Mouse (Mus musculus) liver, embryonic 11.5 days (tissue): Measurements from ENCODE around the gene Drd3. TPM values are rescaled to one million over a fixed set of nuclear protein-coding genes. Genes with fewer than 3 reads are reported as not detected.

Experiments used
- ATAC-seq: fragments of 200-750 bp; cut with Nextera tagmentation; replicated peaks from 2 replicates; pipeline ENCODE4 v1.8.0; 2017; ENCODE audit warnings: moderate number of reproducible peaks, mild to moderate bottlenecking, moderate TSS enrichment, moderate library complexity; ENCODE audit not compliant: low FRiP score
- DNase-seq: peaks from one replicate; pipeline ENCODE4 v3.0.0-alpha.2; 2017; ENCODE audit warnings: low spot score
- H3K27ac ChIP-seq: fragments of 300-500 bp; sonication (generic); 2 replicates; pipeline ENCODE4 v1.5.1; 2014; ENCODE audit warnings: mild to moderate bottlenecking, low read depth, low read length, control low read depth
- H3K27me3 ChIP-seq: fragments of 300-500 bp; sonication (generic); replicated peaks from 2 replicates; pipeline ENCODE4 v1.6.1; 2014; ENCODE audit warnings: low read length, mixed read lengths; ENCODE audit not compliant: control insufficient read depth, insufficient read depth
- H3K36me3 ChIP-seq: fragments of 300-500 bp; sonication (generic); 2 replicates; pipeline ENCODE4 v1.6.1; 2014; ENCODE audit warnings: mild to moderate bottlenecking, low read length, moderate library complexity, mixed read lengths; ENCODE audit not compliant: control insufficient read depth, insufficient read depth
- H3K4me1 ChIP-seq: fragments of 300-500 bp; sonication (generic); replicated peaks from 2 replicates; pipeline ENCODE4 v1.6.1; 2014; ENCODE audit warnings: low read length, mixed read lengths; ENCODE audit not compliant: control insufficient read depth, insufficient read depth
- H3K4me2 ChIP-seq: fragments of 300-500 bp; sonication (generic); 2 replicates; pipeline ENCODE4 v1.6.1; 2014; ENCODE audit warnings: mild to moderate bottlenecking, control low read depth, moderate library complexity
- H3K4me3 ChIP-seq: fragments of 300-500 bp; sonication (generic); 2 replicates; pipeline ENCODE4 v1.5.1; 2014; ENCODE audit warnings: low read depth, low read length, control low read depth
- H3K9ac ChIP-seq: fragments of 300-500 bp; sonication (generic); 2 replicates; pipeline ENCODE4 v1.6.1; 2014; ENCODE audit warnings: low read depth, low read length, control low read depth
- H3K9me3 ChIP-seq: fragments of 300-500 bp; sonication (generic); 2 replicates; pipeline ENCODE4 v1.6.1; 2016; ENCODE audit warnings: low read length, inconsistent platforms, mixed read lengths; ENCODE audit not compliant: control insufficient read depth
- WGBS: fragments of 180-500 bp; shearing (Covaris S2); extraction: QIAGEN DNeasy Blood & Tissue Kit; methylation state at CpG from one replicate; pipeline ENCODE4 v1.1.7; 2014; 5-methylcytosine and 5-hydroxymethylcytosine counted together
- polyA plus RNA-seq: library from polyadenylated mRNA; unstranded; fragments of >200 nt; fragmentation: Nextera tagmentation; extraction: Ambion mirVana; gene quantifications from 2 replicates; pipeline ENCODE4 v1.2.1, GENCODE M21; 2014

Gene Drd3
- polyA plus RNA-seq, 1 experiment from 2014 or later = not detected

DNA sequence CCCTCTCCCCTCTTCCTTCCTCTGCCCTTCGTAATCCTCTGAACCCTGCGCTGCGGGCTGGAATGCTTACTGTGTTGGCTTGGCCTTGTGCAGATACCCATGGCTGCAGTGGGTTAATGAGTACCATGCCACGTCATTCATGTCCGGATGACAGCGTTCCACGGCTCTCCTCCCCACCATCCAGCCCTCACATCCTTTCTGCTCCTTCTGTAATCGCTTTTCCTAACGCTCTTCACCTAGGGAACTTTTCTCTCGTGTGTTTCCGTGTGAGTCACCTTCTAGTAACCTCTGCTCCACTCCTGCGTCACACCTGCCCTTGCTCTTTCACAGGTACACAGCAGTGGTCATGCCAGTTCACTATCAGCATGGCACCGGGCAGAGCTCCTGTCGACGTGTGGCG, 53.2 kb downstream of the Drd3 start:
- WGBS = 65% methylated on average over 16 of the region's 16 CpGs
- Histone ChIP-seq H3K4me2 (no peak overlapping the region), H3K4me1 (no peaks in the 10 kb centered on the region), H3K9me3 (no peaks in the 10 kb centered on the region), H3K27ac (no peak overlapping the region), H3K4me3 (no peak overlapping the region), H3K27me3 (no peaks in the 10 kb centered on the region), H3K36me3 (no peaks in the 10 kb centered on the region), H3K9ac (no peak overlapping the region)
- DNase-seq (no peak), ATAC-seq (no peak)

DNA sequence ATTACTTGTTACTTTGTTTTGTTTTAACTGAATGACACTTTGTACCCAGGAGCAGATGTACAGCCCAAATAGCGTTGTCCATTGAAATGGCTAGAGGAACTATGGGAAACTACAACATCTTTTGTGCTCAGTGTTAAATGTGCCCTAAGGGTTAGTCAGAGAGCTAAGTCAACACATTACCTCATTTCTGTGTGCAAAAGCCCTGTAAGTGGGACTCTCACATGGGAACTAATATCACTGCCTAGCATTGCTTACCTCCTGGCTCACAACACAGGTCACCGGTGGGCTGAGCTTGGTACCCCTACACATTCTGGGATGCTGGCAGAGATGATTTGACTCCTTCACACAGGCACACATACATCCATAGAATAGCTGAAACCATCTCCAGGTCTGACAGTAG, 55.6 kb downstream of the Drd3 start:
- Histone ChIP-seq H3K27ac (no peak overlapping the region), H3K4me1 (no peaks in the 10 kb centered on the region), H3K27me3 (no peaks in the 10 kb centered on the region), H3K9me3 (no peaks in the 10 kb centered on the region), H3K4me2 (no peak overlapping the region), H3K9ac (no peak overlapping the region), H3K4me3 (no peak overlapping the region), H3K36me3 (no peaks in the 10 kb centered on the region)
- no peak for ATAC-seq
- DNase-seq = no peak
- WGBS = 96% methylated on average over 2 of the region's 2 CpGs

DNA sequence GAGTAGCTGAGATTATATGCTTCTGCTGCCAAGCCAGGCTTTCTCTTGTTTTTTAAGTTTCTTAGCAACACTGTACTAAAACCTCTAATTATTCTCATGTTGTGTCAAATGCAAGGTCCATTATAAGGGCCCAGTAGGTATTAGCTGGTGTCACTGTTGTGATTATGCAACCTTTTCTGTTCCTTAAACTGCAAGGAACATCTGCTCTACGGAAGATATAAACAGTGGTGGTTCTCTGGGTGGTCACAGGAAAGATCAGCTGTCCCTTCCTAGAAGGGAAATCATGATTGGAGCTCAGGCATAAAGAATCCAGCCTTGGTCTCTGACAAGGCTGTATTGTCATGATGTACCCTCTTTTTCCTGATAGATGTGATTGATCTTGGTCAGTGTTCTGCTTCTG, 57.6 kb downstream of the Drd3 start:
- no peak overlapping the region for H3K27ac ChIP-seq
- H3K4me1 ChIP-seq = no peaks in the 10 kb centered on the region
- no peak overlapping the region for H3K9ac ChIP-seq
- ATAC-seq (no peak), DNase-seq (no peak)
- no peak overlapping the region for H3K4me2 ChIP-seq
- H3K36me3 ChIP-seq = no peaks in the 10 kb centered on the region
- H3K4me3 ChIP-seq = no peak overlapping the region
- no peaks in the 10 kb centered on the region for H3K9me3 ChIP-seq
- H3K27me3 ChIP-seq = no peaks in the 10 kb centered on the region
- 62% methylated on average over 1 of the region's 1 CpGs for WGBS

DNA sequence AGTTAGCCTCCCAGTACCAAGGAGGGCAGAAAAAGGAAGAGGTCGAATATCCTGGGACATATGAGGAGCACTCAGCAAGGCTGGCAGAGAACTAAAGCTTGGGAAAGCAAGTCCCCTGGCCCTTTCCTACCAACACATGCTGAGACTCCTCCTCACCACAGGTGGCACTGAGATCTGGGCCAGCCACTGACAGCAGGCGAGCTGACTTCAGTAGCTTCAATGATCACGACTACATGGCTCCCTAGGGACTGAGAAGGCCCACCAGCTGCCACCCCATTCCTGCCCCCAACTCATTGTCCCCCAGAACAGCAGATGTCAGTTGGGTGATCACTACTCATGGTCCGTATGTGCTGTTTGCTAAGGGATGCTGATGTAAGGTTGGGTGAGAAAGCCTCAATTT, 60.8 kb downstream of the Drd3 start:
- Histone ChIP-seq H3K9ac (no peak overlapping the region), H3K27me3 (no peaks in the 10 kb centered on the region)
- 58% methylated on average over 4 of the region's 4 CpGs for WGBS

DNA sequence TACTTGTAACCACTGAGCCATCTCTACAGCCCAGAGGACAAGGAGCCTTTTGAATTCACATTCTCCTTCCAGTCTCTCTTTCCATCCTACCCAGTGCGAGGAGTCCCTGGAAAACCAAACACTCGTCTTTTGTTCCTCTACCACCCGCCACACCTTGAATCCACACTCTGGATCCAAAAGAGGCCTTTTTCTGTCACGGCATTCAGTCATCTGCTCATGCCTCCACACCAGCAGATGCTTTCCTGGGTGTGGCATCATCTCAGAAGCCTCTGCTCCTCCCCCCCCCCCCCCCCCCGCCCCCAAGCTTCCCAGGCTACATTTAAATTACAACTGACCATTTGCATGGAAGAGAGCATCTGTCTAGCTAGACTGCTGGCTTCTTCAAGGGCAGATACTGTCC, 62.5 kb downstream of the Drd3 start:
- Histone ChIP-seq H3K4me2 (no peak overlapping the region), H3K27me3 (no peaks in the 10 kb centered on the region), H3K27ac (no peak overlapping the region), H3K9me3 (no peaks in the 10 kb centered on the region), H3K36me3 (no peaks in the 10 kb centered on the region), H3K4me3 (no peak overlapping the region), H3K9ac (no peak overlapping the region), H3K4me1 (no peaks in the 10 kb centered on the region)
- ATAC-seq (no peak), DNase-seq (no peak)
- WGBS = 83% methylated on average over 4 of the region's 5 CpGs

More for the DNA sequence above, 60.8 kb downstream of the Drd3 start:
- no peaks in the 10 kb centered on the region for H3K4me1 ChIP-seq
- H3K4me2 ChIP-seq = no peak overlapping the region
- no peak for ATAC-seq
- H3K9me3 ChIP-seq = no peaks in the 10 kb centered on the region
- H3K27ac ChIP-seq = no peak overlapping the region
- no peaks in the 10 kb centered on the region for H3K36me3 ChIP-seq
- no peak for DNase-seq
- no peak overlapping the region for H3K4me3 ChIP-seq

DNA sequence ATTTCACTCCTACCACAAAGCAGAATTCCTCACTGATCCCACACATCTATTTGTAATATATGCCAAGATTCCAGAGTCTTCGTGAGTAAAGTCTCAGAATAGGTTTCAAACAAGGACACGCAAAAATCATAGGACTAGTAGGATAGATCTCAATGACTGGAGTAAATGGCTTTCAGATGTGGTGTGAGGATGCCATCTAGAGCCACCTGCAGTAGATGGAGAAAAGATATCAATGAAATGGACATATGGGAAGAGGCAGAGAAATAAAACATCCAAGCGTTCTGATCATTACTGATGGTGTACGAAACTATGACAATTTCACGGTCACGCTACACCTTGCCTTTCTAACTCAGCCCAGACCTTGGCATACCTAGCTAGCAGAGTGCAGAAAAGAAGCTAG, 64.6 kb downstream of the Drd3 start:
- ATAC-seq = no peak
- Histone ChIP-seq H3K27ac (no peak overlapping the region), H3K36me3 (no peaks in the 10 kb centered on the region), H3K9ac (no peak overlapping the region), H3K4me1 (no peaks in the 10 kb centered on the region), H3K4me3 (no peak overlapping the region), H3K27me3 (no peaks in the 10 kb centered on the region), H3K4me2 (no peak overlapping the region), H3K9me3 (no peaks in the 10 kb centered on the region)
- WGBS = 92% methylated on average over 6 of the region's 6 CpGs
- DNase-seq = no peak

DNA sequence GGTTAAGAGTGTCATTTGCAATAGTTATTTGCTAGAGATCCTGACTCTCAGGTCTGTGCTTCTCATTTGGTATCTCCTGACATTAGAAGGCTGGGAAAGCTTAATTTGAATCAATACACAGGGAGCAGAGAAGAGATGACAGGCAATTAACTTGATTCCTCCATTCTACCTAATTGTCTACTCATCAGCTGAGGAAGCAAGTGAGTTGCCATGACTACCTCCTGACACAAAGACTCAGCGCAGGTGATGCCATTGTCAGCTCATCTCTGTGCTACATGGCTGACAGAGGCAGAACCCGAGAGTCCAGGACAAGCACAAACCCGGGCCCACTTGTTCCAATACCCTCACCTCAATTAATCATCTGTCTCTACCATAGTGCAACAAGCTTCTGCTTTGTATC, 73.7 kb downstream of the Drd3 start:
- no peaks in the 10 kb centered on the region for H3K27me3 ChIP-seq
- WGBS = 71% methylated on average over 3 of the region's 3 CpGs
- ATAC-seq = no peak

DNA sequence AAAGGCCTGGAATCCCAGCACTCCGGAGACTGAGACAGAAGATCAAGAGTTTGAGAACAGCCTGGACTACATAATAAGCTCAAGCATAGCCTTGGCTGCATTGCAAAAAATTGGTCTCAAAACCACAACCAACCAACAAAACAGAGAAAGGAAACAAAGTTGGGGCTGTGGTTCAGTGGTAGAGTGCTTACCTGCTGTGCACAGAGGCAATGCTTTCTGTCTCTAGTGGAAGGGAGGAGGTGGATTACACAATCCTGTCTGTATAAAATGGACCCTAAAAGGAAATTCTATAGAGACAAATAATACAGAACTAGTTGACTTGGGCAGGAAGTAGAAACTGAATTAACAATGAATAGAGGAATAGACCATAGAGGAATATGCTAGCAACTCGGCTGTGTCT, 78.1 kb downstream of the Drd3 start:
- Histone ChIP-seq H3K9ac (no peak overlapping the region), H3K36me3 (no peaks in the 10 kb centered on the region), H3K27ac (no peak overlapping the region), H3K27me3 (no peaks in the 10 kb centered on the region), H3K9me3 (no peaks in the 10 kb centered on the region), H3K4me1 (no peaks in the 10 kb centered on the region), H3K4me2 (no peak overlapping the region), H3K4me3 (no peak overlapping the region)
- WGBS = 76% methylated on average over 2 of the region's 2 CpGs
- ATAC-seq (no peak), DNase-seq (no peak)

More for the DNA sequence above, 73.7 kb downstream of the Drd3 start:
- no peaks in the 10 kb centered on the region for H3K4me1 ChIP-seq
- no peaks in the 10 kb centered on the region for H3K36me3 ChIP-seq
- H3K27ac ChIP-seq = no peak overlapping the region
- H3K4me3 ChIP-seq = no peak overlapping the region
- H3K9me3 ChIP-seq = no peaks in the 10 kb centered on the region
- DNase-seq = no peak
- no peak overlapping the region for H3K9ac ChIP-seq
- no peak overlapping the region for H3K4me2 ChIP-seq

DNA sequence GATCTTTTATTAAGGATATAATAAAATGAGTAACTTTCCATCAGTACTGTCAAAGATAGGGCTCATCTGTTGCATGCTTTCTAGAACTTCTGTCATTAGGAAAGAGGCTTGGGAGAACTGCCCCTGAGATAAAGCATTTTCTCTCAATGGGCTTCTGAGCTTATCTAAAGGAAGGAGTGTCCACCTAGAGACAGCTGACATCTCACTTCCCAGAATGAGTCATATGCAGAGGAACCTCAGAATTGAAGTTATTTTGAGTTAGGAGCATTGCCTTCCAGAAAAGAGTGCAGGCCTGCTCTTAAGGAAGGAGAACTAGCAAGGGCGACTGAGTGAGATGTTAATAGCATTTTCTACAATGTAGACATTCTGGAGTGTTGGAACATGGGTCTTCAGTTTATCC, 87.4 kb downstream of the Drd3 start:
- 44% methylated on average over 1 of the region's 1 CpGs for WGBS

More for the DNA sequence above, 87.4 kb downstream of the Drd3 start:
- Histone ChIP-seq H3K9me3 (no peaks in the 10 kb centered on the region), H3K36me3 (no peaks in the 10 kb centered on the region), H3K27ac (no peak overlapping the region), H3K4me3 (no peak overlapping the region), H3K4me2 (no peak overlapping the region), H3K9ac (no peak overlapping the region), H3K27me3 (no peaks in the 10 kb centered on the region), H3K4me1 (no peaks in the 10 kb centered on the region)
- no peak for ATAC-seq
- DNase-seq = no peak
